Mouse (Mus musculus) lung, postnatal 4 days (tissue): ENCODE data around the gene Fam228b.
"Not testable (repeated sequence)": the region's sequence is repeated elsewhere in the genome, so short reads cannot be mapped to it uniquely, and the experiment has no call there.

Experiments used
- DNase-seq, 2 experiments: peaks; one replicate each; pipeline ENCODE4 v3.0.0; 2021

Fam228b gene

GRCm38 (mm10) chr12:4768492-4769332 is at the start of gene Fam228b, which contains the start of gene Pfn4:
TSS of gene Fam228b (minus strand) at chr12:4769267.
TSS of gene Pfn4 (plus strand) at chr12:4769022.
- DNase-seq: peak; percentile 95 to 96

GRCm38 (mm10) chr12:4817361-4818101 is 48.5 kb upstream of the Fam228b start, which contains the start of gene Sf3b6:
TSS of gene Sf3b6 (plus strand) at chr12:4817544.
- peak; percentile 98 to 99 for DNase-seq

GRCm38 (mm10) chr12:4816680-4817360 is 47.8 kb upstream of the Fam228b start:
- DNase-seq: no peak

GRCm38 (mm10) chr12:4813636-4814035 is 44.6 kb upstream of the Fam228b start:
- DNase-seq: peak; percentile 36 to 81

DNA sequence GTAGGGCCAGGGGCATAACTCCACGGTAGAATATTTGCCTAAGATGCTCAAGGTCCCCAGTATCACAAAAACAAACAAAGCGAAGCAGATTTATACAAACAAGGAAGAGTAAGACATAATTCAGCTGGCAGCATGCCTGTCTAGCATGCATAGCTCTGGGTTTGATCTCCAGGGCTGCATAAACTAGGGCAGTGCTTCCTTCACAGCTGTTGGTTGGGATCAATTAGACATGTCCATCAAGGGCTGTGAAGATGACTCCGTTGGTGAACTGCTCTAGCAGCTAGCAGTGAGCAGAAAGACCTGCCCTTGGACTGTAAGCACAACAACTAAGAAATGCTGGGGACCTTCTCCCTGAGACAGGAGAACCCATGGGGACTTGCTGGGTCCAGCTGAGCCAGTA is 42.6 kb upstream of the Fam228b start:
- no peak for DNase-seq

- DNase-seq: no peak
Observed at GRCm38 (mm10) chr12:4811036-4811435, 42.0 kb upstream of the Fam228b start.

DNA sequence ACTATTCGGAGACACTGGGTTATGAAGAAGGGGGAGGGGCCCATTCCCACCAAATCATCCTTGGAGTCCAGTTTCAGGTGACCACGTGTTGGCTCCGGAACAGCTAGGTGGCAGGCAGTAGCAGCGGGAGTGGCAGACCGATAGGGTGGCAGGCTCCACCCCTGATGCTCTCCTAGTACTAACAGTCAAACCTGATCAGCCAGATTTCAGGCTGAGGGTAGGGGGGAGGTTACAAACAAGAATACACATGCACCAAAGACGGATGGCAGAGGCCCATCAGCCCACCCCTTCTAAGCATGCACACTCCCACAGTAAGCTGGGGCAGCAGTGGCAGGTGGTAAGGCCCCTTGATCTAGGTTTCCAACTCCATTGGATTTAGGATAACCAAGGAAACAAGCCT is 28.4 kb upstream of the Fam228b start:
- not testable (repeated sequence) for DNase-seq

GRCm38 (mm10) chr12:4793718-4794117 is 24.7 kb upstream of the Fam228b start:
- no peak for DNase-seq

DNA sequence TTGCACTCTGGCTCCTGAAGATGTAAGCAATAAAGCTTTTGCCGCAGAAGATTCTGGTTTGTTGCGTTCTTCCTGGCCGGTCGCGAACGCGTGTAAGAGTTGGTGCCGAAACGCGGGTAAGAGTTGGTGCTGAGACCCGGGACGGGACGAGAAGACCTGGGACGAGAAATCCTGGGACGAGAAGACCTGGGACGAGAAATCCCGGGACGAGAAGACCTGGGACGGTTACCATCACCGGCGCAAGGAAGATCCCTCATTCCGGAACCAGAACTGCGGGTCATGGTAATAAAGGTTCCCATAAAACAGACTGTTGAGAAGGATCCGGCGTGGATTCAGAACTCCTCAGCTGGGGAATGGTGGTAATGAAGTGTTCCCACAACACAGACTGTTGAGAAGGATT is 19.1 kb upstream of the Fam228b start:
- DNase-seq: not testable (repeated sequence)

- DNase-seq: no peak
Observed at GRCm38 (mm10) chr12:4784466-4784865, 15.4 kb upstream of the Fam228b start.

DNA sequence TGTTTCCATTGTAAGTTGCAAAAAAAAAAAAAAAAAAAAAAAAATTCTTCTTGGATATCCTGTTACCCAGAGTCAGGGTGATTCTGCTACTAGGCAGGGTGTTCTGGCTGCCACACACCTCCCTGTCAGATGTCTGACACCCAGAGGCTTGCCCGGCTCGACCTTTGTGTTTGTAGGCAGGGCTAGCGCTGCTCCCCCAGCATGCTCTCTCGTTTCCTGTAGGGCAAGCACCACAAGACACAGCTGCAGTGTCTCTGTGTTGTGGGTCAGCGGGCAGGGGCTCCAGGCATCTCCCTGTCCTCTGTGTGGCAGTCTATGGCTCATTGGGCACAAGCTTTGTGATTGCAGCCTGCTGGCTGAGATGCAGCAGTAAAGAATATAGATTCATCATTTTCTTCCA is 14.5 kb upstream of the Fam228b start:
- DNase-seq: peak in 1 of 2 experiments; percentile 22

- not testable (repeated sequence) for DNase-seq
Observed at GRCm38 (mm10) chr12:4781725-4782404, 12.8 kb upstream of the Fam228b start.

DNA sequence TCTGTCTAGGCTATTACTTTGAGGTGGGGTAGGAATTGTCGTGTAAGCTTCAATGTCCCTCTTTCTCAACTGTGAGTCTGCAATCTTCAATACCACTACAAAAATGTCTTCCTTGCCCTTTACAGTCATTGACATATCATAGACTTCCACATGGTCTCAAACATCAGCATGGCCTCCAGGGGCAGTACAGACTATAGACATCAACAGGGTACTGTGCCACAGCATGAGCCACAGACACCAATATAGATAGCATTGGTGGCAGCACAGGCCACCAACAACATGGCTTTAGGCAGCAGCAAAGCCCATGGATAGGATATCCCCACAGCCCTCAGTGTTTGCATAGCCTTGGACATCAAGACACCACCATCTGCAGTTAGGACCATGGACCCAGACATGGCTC is 12.2 kb upstream of the Fam228b start:
- no peak for DNase-seq

DNA sequence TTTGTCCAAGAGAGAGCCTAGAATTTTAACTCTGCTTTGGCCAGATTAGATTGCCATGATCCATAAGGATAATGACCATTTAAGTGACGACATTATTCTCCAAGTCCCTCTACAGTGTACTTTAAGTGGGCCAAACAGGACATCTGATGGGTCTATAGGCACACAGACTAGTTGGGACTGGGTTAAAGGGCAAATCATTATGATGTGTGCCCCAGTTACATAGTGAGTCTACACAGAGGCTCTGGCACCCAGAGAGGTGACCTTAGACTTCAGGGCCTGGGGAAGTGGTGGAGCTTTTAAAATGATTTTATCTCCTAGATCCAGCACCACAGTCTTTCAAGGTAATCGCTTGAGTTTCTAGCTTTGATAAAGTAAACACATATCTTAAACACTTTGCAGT is 11.2 kb upstream of the Fam228b start:
- DNase-seq: no peak

DNA sequence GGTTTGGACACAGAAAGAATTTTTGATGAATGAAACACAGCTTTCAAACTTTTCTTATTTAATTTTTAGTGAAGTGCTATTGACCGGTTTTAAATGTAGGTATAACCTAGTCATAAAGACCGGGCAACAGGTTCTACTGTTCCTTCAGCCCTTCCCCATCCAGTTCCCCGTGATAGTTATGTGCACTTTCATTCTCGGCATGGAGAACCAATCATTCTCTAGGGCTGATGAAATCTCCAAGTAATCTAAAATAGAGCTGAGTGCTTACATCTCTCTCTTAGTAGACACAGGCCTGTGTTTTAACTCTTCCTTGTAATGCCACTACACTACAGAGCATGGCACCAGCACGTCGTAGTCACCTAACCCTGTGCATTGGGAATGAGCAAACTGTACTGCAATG is 8.7 kb upstream of the Fam228b start:
- no peak for DNase-seq

DNA sequence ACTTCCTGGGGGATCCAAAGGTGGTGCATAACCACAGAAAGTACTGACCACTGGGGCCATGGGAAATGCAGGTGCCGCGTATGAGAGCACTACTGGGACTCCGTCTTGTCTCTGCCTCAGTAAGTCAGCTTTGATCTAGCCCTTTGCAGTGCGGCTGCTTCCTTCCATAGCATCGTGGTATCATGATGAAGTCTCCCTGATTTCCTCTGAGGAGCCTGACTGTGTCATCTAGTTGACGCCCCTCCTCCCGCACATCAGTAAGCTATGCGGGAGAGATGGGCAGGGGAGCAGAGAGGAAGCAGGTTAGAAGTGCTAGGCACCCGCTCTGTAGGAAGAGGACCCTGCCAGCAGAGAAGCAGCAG is 6.5 kb upstream of the Fam228b start:
- DNase-seq: no peak

DNA sequence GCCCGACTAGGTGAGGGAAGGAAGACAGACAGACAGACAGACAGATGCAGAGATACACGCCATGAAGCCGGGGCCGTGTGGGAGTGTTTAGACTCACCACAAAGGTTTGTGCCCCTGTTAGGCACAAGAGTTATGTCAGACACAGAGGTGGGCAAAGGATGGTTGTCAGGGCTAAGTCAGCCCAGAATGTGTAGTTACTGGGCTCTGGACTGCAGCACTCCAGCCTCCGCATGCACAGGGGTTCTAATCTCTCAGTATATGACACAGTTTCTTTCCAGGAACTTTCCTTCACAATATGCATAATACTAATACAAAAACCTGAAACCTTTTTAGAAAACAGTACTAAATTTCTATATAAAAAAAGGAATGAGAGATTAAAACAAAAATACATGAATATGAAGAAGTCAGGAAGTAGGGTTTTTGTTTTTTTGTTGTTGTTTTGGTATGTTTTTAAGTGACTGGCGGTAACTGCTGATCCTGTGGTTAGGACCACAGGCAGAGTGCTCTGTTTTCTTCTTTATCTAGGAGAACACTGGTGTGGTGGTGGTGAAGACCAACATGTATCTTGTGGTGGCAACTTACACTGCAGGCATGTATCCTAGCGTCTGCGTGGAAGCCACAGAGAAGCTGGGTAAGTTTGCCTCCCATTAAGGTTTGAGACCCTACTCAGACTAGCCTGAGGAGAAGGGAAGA is 6.0 kb upstream of the Fam228b start:
- no peak for DNase-seq

DNA sequence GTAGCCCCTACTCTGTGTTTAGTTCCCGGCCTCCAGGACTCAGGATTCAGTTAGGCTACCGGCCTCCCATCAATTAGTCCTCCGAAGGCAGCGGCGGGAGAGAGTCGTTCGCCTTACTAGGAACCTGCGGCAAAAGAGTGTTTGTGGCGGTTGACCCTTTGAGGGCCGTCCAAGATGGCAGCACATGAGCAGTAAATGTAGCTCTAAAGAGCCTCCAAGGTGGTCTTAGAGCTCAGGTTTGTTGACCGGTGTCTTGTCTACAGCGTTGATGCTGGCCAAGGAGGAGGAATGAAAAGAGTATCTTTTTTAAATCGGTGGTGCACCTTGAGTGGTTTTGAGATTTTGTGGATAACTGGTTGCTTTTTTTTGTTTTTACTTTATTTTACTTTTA is 261 bp upstream of the Fam228b start:
- DNase-seq: no peak

DNA sequence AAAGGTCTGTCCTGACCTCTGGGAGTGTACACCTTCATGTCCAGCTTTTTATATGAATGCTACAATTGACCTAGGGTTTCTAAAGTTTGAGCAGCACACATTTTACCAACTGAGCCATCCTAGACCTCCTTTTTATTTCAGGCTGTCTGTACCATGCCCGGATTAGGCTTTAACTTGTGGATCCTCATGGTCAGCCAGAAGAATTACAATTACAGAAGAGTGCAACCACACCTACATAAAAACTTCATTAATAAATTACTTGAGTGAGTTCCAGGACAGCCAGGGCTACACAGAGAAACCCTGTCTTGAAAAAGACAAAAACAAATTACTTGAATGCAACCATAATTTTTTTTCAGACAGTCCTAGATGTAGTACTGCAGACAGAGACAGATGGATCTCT is 12.0 kb downstream of the Fam228b start:
- DNase-seq: no peak

GRCm38 (mm10) chr12:4754451-4754850 is 14.6 kb downstream of the Fam228b start:
- DNase-seq: not testable (repeated sequence)

DNA sequence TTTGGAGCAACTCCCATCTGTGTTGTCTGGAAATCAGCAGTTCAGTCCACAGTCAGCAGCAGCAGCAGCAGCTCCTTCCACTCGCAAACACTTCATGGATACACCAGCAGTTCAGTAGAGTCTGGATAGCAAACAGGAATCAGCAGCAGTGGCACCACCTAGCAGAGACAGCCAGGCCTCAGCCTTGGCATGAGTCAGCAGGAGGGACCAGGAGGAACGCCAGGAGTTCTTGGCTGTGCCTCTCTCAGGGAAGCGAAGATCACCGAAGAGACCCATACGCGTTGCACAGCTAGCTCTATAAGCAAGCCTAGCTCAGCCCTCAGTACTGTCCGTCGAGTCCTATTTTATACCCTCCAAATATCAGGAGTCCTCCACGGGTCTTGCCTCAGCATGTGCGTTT is 24.6 kb downstream of the Fam228b start:
- DNase-seq: no peak

GRCm38 (mm10) chr12:4742183-4742582 is 26.9 kb downstream of the Fam228b start:
- DNase-seq: no peak
